Mouse (Mus musculus): ENCODE data around the gene Cyb561d2.

DNA sequence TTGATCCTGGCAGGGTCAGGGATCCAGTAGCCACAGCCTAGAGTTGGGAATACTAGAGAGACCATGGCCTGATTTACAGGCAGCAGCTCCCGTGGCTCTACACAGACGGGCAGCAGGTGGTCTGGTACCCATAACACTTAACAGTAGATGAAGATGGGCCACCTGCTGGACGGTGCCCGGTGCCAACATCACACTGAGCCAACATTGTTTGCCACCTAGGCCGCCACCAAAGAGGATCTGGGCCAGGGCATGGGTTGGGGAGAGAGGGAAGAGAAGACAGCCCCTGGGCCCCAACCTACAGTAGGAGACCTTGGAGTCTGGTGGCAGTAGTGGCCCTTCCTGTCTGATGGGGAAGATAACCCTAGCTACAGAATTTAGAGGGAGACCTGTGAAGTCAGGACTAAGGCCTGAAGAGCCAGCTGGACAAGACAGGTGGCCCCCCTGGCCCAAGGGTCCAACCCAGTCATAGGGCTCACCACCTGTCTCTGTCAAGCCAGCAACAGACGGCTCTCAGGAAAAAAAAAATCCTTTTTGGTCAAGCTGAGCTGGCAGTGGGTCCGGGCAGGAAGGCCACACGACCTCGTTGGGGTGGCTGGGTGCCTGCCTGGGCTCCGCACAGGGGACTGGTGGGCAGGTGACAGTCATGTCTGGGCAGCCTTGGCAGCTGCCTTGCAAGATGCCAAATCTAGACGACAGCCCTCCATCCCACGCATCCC lies 39.7 kb downstream of the Cyb561d2 start:
- TF ChIP-seq UBTF (IDR thresholded peaks at IDR 0.05; ENCODE audit: low read depth, low read length) (no peak), RCOR1 (conservative IDR thresholded peaks at IDR 0.05; ENCODE audit: low read depth, low read length) (no peak), POLR2A (IDR thresholded peaks at IDR 0.05; ENCODE audit: low read depth, low read length) (no peak), CTCF (conservative IDR thresholded peaks at IDR 0.05 in 1 of 2, IDR thresholded peaks at IDR 0.05 in 1 of 2; ENCODE audit: low read depth in 2 of 2, low read length in 2 of 2) (no peak), E2F4 (IDR thresholded peaks at IDR 0.05; ENCODE audit: insufficient replicate concordance, low read depth, low read length) (no peak), POLR2AphosphoS2 (IDR thresholded peaks at IDR 0.05; ENCODE audit: low read depth, low read length) (no peak), EP300 (IDR thresholded peaks at IDR 0.05; ENCODE audit: low read length) (no peak)

All from CH12.LX (cell line).